Mouse (Mus musculus) mammary gland, adult 2 months (tissue): ENCODE data around the gene Zfx. TPM values are rescaled to one million over a fixed set of nuclear protein-coding genes. Genes with fewer than 3 reads are reported as not detected.

Experiments used
- polyA plus RNA-seq: library from polyadenylated mRNA; depleted of rRNA; stranded (reverse); fragments of >200 nt; gene quantifications from 2 replicates; pipeline ENCODE4 v1.2.3, GENCODE M21; 2012; ENCODE audit warnings: low replicate concordance; rRNA removed

Zfx gene
- polyA plus RNA-seq = 4.0 and 11.7 TPM in 2 replicates

GRCm38 (mm10) chrX:94123059-94123839, at the start of gene Zfx:
Zfx (minus strand) TSS chrX:94123702.

Other genes starting within 250 kb of the Zfx start
- not detected in 2 replicates for gene AU015836, start 155.0 kb downstream of the Zfx start, polyA plus RNA-seq
- gene Eif2s3x, start 89.2 kb upstream of the Zfx start, polyA plus RNA-seq = 41.1 and 76.8 TPM in 2 replicates
- 4.1 and 14.9 TPM in 2 replicates for gene Klhl15, start 110.9 kb upstream of the Zfx start, polyA plus RNA-seq
- not detected in 2 replicates for gene Fam90a1b, start 243.1 kb upstream of the Zfx start, polyA plus RNA-seq
- gene Apoo, start 243.4 kb upstream of the Zfx start, polyA plus RNA-seq = 4.7 and 15.5 TPM in 2 replicates